In genomic region chr11:54214499-54215443, GRCm38 (mm10) we compare ENCODE assay signal across 11 mouse cellular contexts. TPM values are rescaled to one million over a fixed set of nuclear protein-coding genes. Genes with fewer than 3 reads are reported as not detected.
DNase-seq lines count a peak whose midpoint lies in the region; ATAC-seq lines count a peak whose summit lies in the region.
"Had no signal": no experiment of that assay in that cellular context is flagged by ENCODE, and none has a peak within 500 bp of the region (broad histone marks: within the 10 kb centered on the region; RNA-seq: fewer than 3 reads in every experiment).

No protein-coding gene starts in this region.

- ATAC-seq in CD4-positive, CD25-positive, alpha-beta regulatory T cell, adult 4 months: peak; percentile 70
- no peak for ATAC-seq in intestine, embryonic 15.5 days

- H3K9me3 ChIP-seq in intestine, embryonic 15.5 days: no peaks in the 10 kb centered on the region
- H3K9me3 ChIP-seq: limb, embryonic 15.5 days had no signal

- no peak overlapping the region for H3K4me3 ChIP-seq in intestine, embryonic 15.5 days (replicated peaks)
- H3K4me3 ChIP-seq: limb, embryonic 15.5 days had no signal

- H3K9ac ChIP-seq in intestine, embryonic 15.5 days: no peak overlapping the region
- H3K9ac ChIP-seq: limb, embryonic 15.5 days had no signal

- H3K36me3 ChIP-seq in intestine, embryonic 15.5 days: no peaks in the 10 kb centered on the region
- H3K36me3 ChIP-seq: limb, embryonic 15.5 days had no signal

- H3K27ac ChIP-seq in intestine, embryonic 15.5 days: no peak overlapping the region
- H3K27ac ChIP-seq: limb, embryonic 15.5 days had no signal

- DNase-seq in adrenal gland, adult 18-20 months (ENCODE audit: low spot score in 2 of 2): peak; percentile 83 to 89
- DNase-seq in frontal cortex, postnatal 36 days (ENCODE audit: low spot score in 2 of 2): peak; percentile 26 to 33
- peak; percentile 82 to 83 for DNase-seq in kidney, postnatal 25 days
- DNase-seq in lung, postnatal 36 days: peak; percentile 85
- DNase-seq in telencephalon, adult 2 months (ENCODE audit: low read depth, low spot score): peak; percentile 32
- DNase-seq in spleen, adult 12 weeks (ENCODE audit: low spot score): no peak

- no peaks in the 10 kb centered on the region for H3K4me1 ChIP-seq in intestine, embryonic 15.5 days (replicated peaks)

- no peaks in the 10 kb centered on the region; the same call in 1 of the 2 replicates for H3K27me3 ChIP-seq in intestine, embryonic 15.5 days (replicated peaks)
- H3K27me3 ChIP-seq: limb, embryonic 15.5 days had no signal

- no peak overlapping the region for H3K4me2 ChIP-seq in intestine, embryonic 15.5 days (replicated peaks)
- H3K4me2 ChIP-seq: limb, embryonic 15.5 days had no signal

- 69% methylated on average over 9 of the region's 9 CpGs for WGBS in intestine, embryonic 15.5 days

RNA-seq across cellular contexts. Expression of gene Csf2, which starts 34.7 kb away (rescaled TPM):
- polyA plus RNA-seq in CD4-positive, CD25-positive, alpha-beta regulatory T cell, adult 4 months (2017; shearing (Covaris generic)): 1 to 10 TPM in 1 of 2 experiments, under 1 TPM in 1; 0.89 to 1.2 TPM
- not detected for total RNA-seq in adrenal gland, adult 18-20 months (2021)
- 0.36 and 0.57 TPM in 2 replicates for polyA plus RNA-seq in intestine, embryonic 15.5 days (2015; fragmentation: Nextera tagmentation; extraction: Ambion mirVana)
- polyA plus RNA-seq: embryonic facial prominence, embryonic 11.5 days; limb, embryonic 15.5 days; stomach, embryonic 14.5 days had no signal

RNA-seq across cellular contexts. Expression of gene Il3, which starts 52.3 kb away (rescaled TPM):
- not detected for polyA plus RNA-seq in CD4-positive, CD25-positive, alpha-beta regulatory T cell, adult 4 months (2017; shearing (Covaris generic))
- not detected for total RNA-seq in adrenal gland, adult 18-20 months (2021)
- polyA plus RNA-seq in intestine, embryonic 15.5 days (2015; fragmentation: Nextera tagmentation; extraction: Ambion mirVana): not detected in 2 replicates
- polyA plus RNA-seq: embryonic facial prominence, embryonic 11.5 days; limb, embryonic 15.5 days; stomach, embryonic 14.5 days had no signal
